Mouse (Mus musculus): ENCODE results near the gene Slc35a5. TPM values are rescaled to one million over a fixed set of nuclear protein-coding genes. Genes with fewer than 3 reads are reported as not detected.

Slc35a5 gene
- total and polyA plus RNA-seq, 3 experiments, result 3.9 to 5.2 TPM; not detected in 1

GRCm38 (mm10) chr16:45154741-45155250, 3.7 kb downstream of the Slc35a5 start:
- TF ChIP-seq SIN3A (IDR thresholded peaks at IDR 0.05; ENCODE audit: low read length) (no peak), EP300 (IDR thresholded peaks at IDR 0.05; ENCODE audit: low read depth in 1 of 2, low read length in 2 of 2) (no peak), RAD21 (IDR thresholded peaks at IDR 0.05; ENCODE audit: low read depth, low read length) (no peak), GATA1 (IDR thresholded peaks at IDR 0.05; ENCODE audit: low read depth, low read length) (no peak), CHD2 (IDR thresholded peaks at IDR 0.05; ENCODE audit: low read length) (no peak), MAFK (IDR thresholded peaks at IDR 0.05; ENCODE audit: borderline replicate concordance, low read depth, low read length) (no peak), JUND (IDR thresholded peaks at IDR 0.05; ENCODE audit: low read depth, low read length) (no peak), NRF1 (IDR thresholded peaks at IDR 0.05; ENCODE audit: insufficient read depth, low read depth, low read length, poor library complexity, severe bottlenecking) (no peak), MEF2A (IDR thresholded peaks at IDR 0.05; ENCODE audit: extremely low read depth, insufficient replicate concordance, low read depth, low read length, poor library complexity, severe bottlenecking) (no peak), MYB (IDR thresholded peaks at IDR 0.05; ENCODE audit: low read depth, low read length) (no peak), USF1 (IDR thresholded peaks at IDR 0.05; ENCODE audit: low read depth, low read length) (no peak), CTCF (IDR thresholded peaks at IDR 0.05 in 2 of 3, conservative IDR thresholded peaks at IDR 0.05 in 1 of 3; ENCODE audit: control insufficient read depth in 1 of 3, insufficient read depth in 1 of 3, low read depth in 2 of 3, low read length in 3 of 3, poor library complexity in 1 of 3, severe bottlenecking in 1 of 3) (no peak), MAZ (IDR thresholded peaks at IDR 0.05; ENCODE audit: low read depth, low read length) (no peak), ZMIZ1 (IDR thresholded peaks at IDR 0.05; ENCODE audit: low read depth, low read length) (no peak), HCFC1 (IDR thresholded peaks at IDR 0.05; ENCODE audit: low read depth, low read length) (no peak), ETS1 (IDR thresholded peaks at IDR 0.05; ENCODE audit: low read depth, low read length) (no peak), BHLHE40 (IDR thresholded peaks at IDR 0.05; ENCODE audit: borderline replicate concordance, low read depth, low read length) (no peak), KAT2A (conservative IDR thresholded peaks at IDR 0.05; ENCODE audit: low read depth, low read length) (no peak), ZC3H11A (IDR thresholded peaks at IDR 0.05; ENCODE audit: low read depth, low read length) (no peak), POLR2AphosphoS2 (IDR thresholded peaks at IDR 0.05; ENCODE audit: low read length) (no peak)
- no peak overlapping the region for H3K4me3 ChIP-seq (ENCODE audit: control insufficient read depth in 1 of 2, insufficient read depth in 1 of 2, low read depth in 2 of 2, low read length in 2 of 2)
- H3K4me1 ChIP-seq (ENCODE audit: control insufficient read depth in 1 of 2, insufficient read depth in 2 of 2, low read length in 2 of 2), result peaks cover 0 to 9% of the 10 kb centered on the region in 2 experiments; a peak in 2 of 4 replicates
- H3K36me3 ChIP-seq (ENCODE audit: control insufficient read depth in 1 of 2, insufficient read depth in 2 of 2, low read length in 2 of 2), result peaks cover 0 to 8% of the 10 kb centered on the region in 2 experiments; a peak in 2 of 4 replicates
- H3K9ac ChIP-seq (ENCODE audit: control insufficient read depth, low read depth, low read length, poor library complexity, severe bottlenecking), result no peak overlapping the region
- no peak overlapping the region for H3K27ac ChIP-seq (ENCODE audit: control insufficient read depth, low read depth, low read length)
- peaks cover 15% of the 10 kb centered on the region for H3K79me2 ChIP-seq (ENCODE audit: control insufficient read depth, insufficient read depth, low read length, poor library complexity)
- DNase-seq (ENCODE audit: low read depth, low spot score), result no peak
- H3K27me3 ChIP-seq (ENCODE audit: control insufficient read depth in 1 of 2, insufficient read depth in 2 of 2, low read length in 2 of 2), result no peaks in the 10 kb centered on the region
- no peaks in the 10 kb centered on the region for H3K9me3 ChIP-seq (replicated peaks; ENCODE audit: insufficient read depth, low read length)
